Mouse (Mus musculus) midbrain, embryonic 10.5 days (tissue): Measurements from ENCODE around the gene Cnot1. TPM values are rescaled to one million over a fixed set of nuclear protein-coding genes. Genes with fewer than 3 reads are reported as not detected.

Experiments
- DNase-seq: peaks from one replicate; pipeline ENCODE4 v3.0.0-alpha.2; 2017; ENCODE audit warnings: low spot score
- H3K27ac ChIP-seq: fragments of 300-500 bp; sonication (generic); replicated peaks from 2 replicates; pipeline ENCODE4 v1.5.1; 2016; ENCODE audit warnings: mild to moderate bottlenecking
- H3K27me3 ChIP-seq: fragments of 300-500 bp; sonication (generic); 2 replicates; pipeline ENCODE4 v1.6.1; 2016; ENCODE audit warnings: low read depth, mild to moderate bottlenecking; ENCODE audit not compliant: poor library complexity, severe bottlenecking
- H3K36me3 ChIP-seq: fragments of 300-500 bp; sonication (generic); 2 replicates; pipeline ENCODE4 v1.6.1; 2016; ENCODE audit warnings: mild to moderate bottlenecking, moderate library complexity
- H3K4me1 ChIP-seq: fragments of 300-500 bp; sonication (generic); 2 replicates; pipeline ENCODE4 v1.6.1; 2016
- H3K4me3 ChIP-seq: fragments of 300-500 bp; sonication (generic); 2 replicates; pipeline ENCODE4 v1.5.1; 2016; ENCODE audit warnings: mild to moderate bottlenecking, moderate library complexity
- H3K9me3 ChIP-seq: fragments of 300-500 bp; sonication (generic); replicated peaks from 2 replicates; pipeline ENCODE4 v1.6.1; 2016; ENCODE audit warnings: mild to moderate bottlenecking
- WGBS: fragments of 180-500 bp; shearing (Covaris S2); methylation state at CpG from one replicate; pipeline ENCODE4 v1.1.7; 2016; 5-methylcytosine and 5-hydroxymethylcytosine counted together
- polyA plus RNA-seq: library from polyadenylated mRNA; unstranded; fragments of >200 nt; fragmentation: Nextera tagmentation; extraction: Ambion mirVana; gene quantifications from 2 replicates; pipeline ENCODE4 v1.2.1, GENCODE M21; 2016

Gene Cnot1
- polyA plus RNA-seq: 93.7 and 98.0 TPM in 2 replicates

- WGBS: under 1% methylated on average over 44 of the region's 44 CpGs
- no peaks in the 10 kb centered on the region for H3K9me3 ChIP-seq
- peak within 1 kb of the TSS; percentile 98 for H3K27ac ChIP-seq
- H3K4me1 ChIP-seq: peaks cover 26% of the 10 kb centered on the region
- H3K4me3 ChIP-seq: peak within 1 kb of the TSS; percentile 100
- DNase-seq: peak; percentile 98
- no peaks in the 10 kb centered on the region for H3K27me3 ChIP-seq
- H3K36me3 ChIP-seq: peaks cover 29% of the 10 kb centered on the region
Observed at GRCm38 (mm10) chr8:95807331-95807843, at the start of gene Cnot1. Gene Cnot1 (minus strand): TSS chr8:95807464.

GRCm38 (mm10) chr8:95854174-95854573 lies 46.9 kb upstream of the Cnot1 start:
- H3K27ac ChIP-seq: no peak overlapping the region
- no peak for DNase-seq
- no peaks in the 10 kb centered on the region for H3K36me3 ChIP-seq
- WGBS: 91% methylated on average over 6 of the region's 6 CpGs
- H3K4me1 ChIP-seq: peaks cover 16% of the 10 kb centered on the region
- no peaks in the 10 kb centered on the region for H3K27me3 ChIP-seq
- H3K4me3 ChIP-seq: no peak overlapping the region
- H3K9me3 ChIP-seq: no peaks in the 10 kb centered on the region

GRCm38 (mm10) chr8:95853102-95853843 lies 46.0 kb upstream of the Cnot1 start, which contains the start of gene Slc38a7:
Gene Slc38a7 (minus strand): TSS chr8:95853539.
- 17% methylated on average over 22 of the region's 22 CpGs for WGBS
- H3K27me3 ChIP-seq: no peaks in the 10 kb centered on the region
- peak within 1 kb of the TSS; percentile 78 for H3K27ac ChIP-seq

GRCm38 (mm10) chr8:95852290-95852689 lies 45.0 kb upstream of the Cnot1 start:
- Histone ChIP-seq H3K27me3 (no peaks in the 10 kb centered on the region), H3K36me3 (peaks cover 12% of the 10 kb centered on the region), H3K4me1 (peaks cover 16% of the 10 kb centered on the region), H3K4me3 (peak overlapping the region; percentile 81), H3K27ac (no peak overlapping the region), H3K9me3 (no peaks in the 10 kb centered on the region)
- WGBS: 82% methylated on average over 4 of the region's 4 CpGs
- no peak for DNase-seq

More at GRCm38 (mm10) chr8:95853102-95853843, 46.0 kb upstream of the Cnot1 start, which contains the start of gene Slc38a7:
- H3K36me3 ChIP-seq: peaks cover 4% of the 10 kb centered on the region
- peaks cover 16% of the 10 kb centered on the region for H3K4me1 ChIP-seq
- H3K4me3 ChIP-seq: peak within 1 kb of the TSS; percentile 81
- no peaks in the 10 kb centered on the region for H3K9me3 ChIP-seq
- peak; percentile 73 for DNase-seq

GRCm38 (mm10) chr8:95850326-95850725 lies 43.1 kb upstream of the Cnot1 start:
- 87% methylated on average over 2 of the region's 2 CpGs for WGBS
- Histone ChIP-seq H3K36me3 (peaks cover 26% of the 10 kb centered on the region), H3K4me3 (no peak overlapping the region), H3K4me1 (peaks cover 16% of the 10 kb centered on the region), H3K27me3 (no peaks in the 10 kb centered on the region), H3K9me3 (no peaks in the 10 kb centered on the region), H3K27ac (no peak overlapping the region)
- no peak for DNase-seq

GRCm38 (mm10) chr8:95848734-95849464 lies 41.6 kb upstream of the Cnot1 start:
- H3K4me1 ChIP-seq: peaks cover 16% of the 10 kb centered on the region
- H3K27ac ChIP-seq: no peak overlapping the region
- 93% methylated on average over 19 of the region's 19 CpGs for whole genome bisulfite sequencing
- H3K9me3 ChIP-seq: no peaks in the 10 kb centered on the region
- no peak for DNase-seq
- H3K27me3 ChIP-seq: no peaks in the 10 kb centered on the region
- H3K4me3 ChIP-seq: no peak overlapping the region
- H3K36me3 ChIP-seq: peaks cover 40% of the 10 kb centered on the region

GRCm38 (mm10) chr8:95848061-95848551 lies 40.8 kb upstream of the Cnot1 start:
- DNase-seq: no peak
- H3K9me3 ChIP-seq: no peaks in the 10 kb centered on the region

GRCm38 (mm10) chr8:95845026-95845425 lies 37.8 kb upstream of the Cnot1 start:
- Histone ChIP-seq H3K36me3 (peaks cover 79% of the 10 kb centered on the region), H3K9me3 (no peaks in the 10 kb centered on the region), H3K27me3 (no peaks in the 10 kb centered on the region), H3K4me3 (no peak overlapping the region), H3K27ac (no peak overlapping the region), H3K4me1 (no peaks in the 10 kb centered on the region)
- WGBS: 92% methylated on average over 7 of the region's 7 CpGs
- DNase-seq: no peak

More at GRCm38 (mm10) chr8:95848061-95848551, 40.8 kb upstream of the Cnot1 start:
- Histone ChIP-seq H3K27ac (no peak overlapping the region), H3K36me3 (peaks cover 48% of the 10 kb centered on the region), H3K27me3 (no peaks in the 10 kb centered on the region), H3K4me1 (peaks cover 11% of the 10 kb centered on the region), H3K4me3 (no peak overlapping the region)
- 83% methylated on average over 24 of the region's 24 CpGs for WGBS

- Histone ChIP-seq H3K36me3 (peaks cover 79% of the 10 kb centered on the region), H3K4me1 (no peaks in the 10 kb centered on the region), H3K9me3 (no peaks in the 10 kb centered on the region), H3K27ac (no peak overlapping the region), H3K4me3 (no peak overlapping the region), H3K27me3 (no peaks in the 10 kb centered on the region)
- DNase-seq: no peak
- WGBS: 89% methylated on average over 6 of the region's 6 CpGs
Observed at GRCm38 (mm10) chr8:95843968-95844367, 36.7 kb upstream of the Cnot1 start.

GRCm38 (mm10) chr8:95841436-95841835 lies 34.2 kb upstream of the Cnot1 start:
- WGBS: 90% methylated on average over 15 of the region's 15 CpGs
- Histone ChIP-seq H3K27me3 (no peaks in the 10 kb centered on the region), H3K4me3 (no peak overlapping the region), H3K27ac (no peak overlapping the region), H3K36me3 (peaks cover 71% of the 10 kb centered on the region), H3K4me1 (no peaks in the 10 kb centered on the region), H3K9me3 (no peaks in the 10 kb centered on the region)
- no peak for DNase-seq

GRCm38 (mm10) chr8:95839289-95839688 lies 32.0 kb upstream of the Cnot1 start:
- DNase-seq: no peak
- H3K9me3 ChIP-seq: no peaks in the 10 kb centered on the region
- peaks cover 2% of the 10 kb centered on the region; the same call in 1 of the 2 replicates for H3K4me1 ChIP-seq
- peaks cover 54% of the 10 kb centered on the region for H3K36me3 ChIP-seq
- no peaks in the 10 kb centered on the region for H3K27me3 ChIP-seq
- no peak overlapping the region for H3K27ac ChIP-seq
- 97% methylated on average over 4 of the region's 4 CpGs for WGBS
- H3K4me3 ChIP-seq: no peak overlapping the region

GRCm38 (mm10) chr8:95837266-95837665 lies 30.0 kb upstream of the Cnot1 start:
- WGBS: 91% methylated on average over 10 of the region's 10 CpGs
- DNase-seq: no peak
- peaks cover 21% of the 10 kb centered on the region for H3K4me1 ChIP-seq
- H3K9me3 ChIP-seq: no peaks in the 10 kb centered on the region
- no peaks in the 10 kb centered on the region for H3K27me3 ChIP-seq
- H3K36me3 ChIP-seq: peaks cover 34% of the 10 kb centered on the region
- no peak overlapping the region for H3K4me3 ChIP-seq
- no peak overlapping the region for H3K27ac ChIP-seq
